Mouse (Mus musculus) lung, postnatal 25 days (tissue): ENCODE data around the gene Bcas2.

ENCODE experiments used
- DNase-seq: peaks from one replicate; pipeline ENCODE4 v3.0.0; 2022; ENCODE audit warnings: low spot score

Bcas2 gene

DNA sequence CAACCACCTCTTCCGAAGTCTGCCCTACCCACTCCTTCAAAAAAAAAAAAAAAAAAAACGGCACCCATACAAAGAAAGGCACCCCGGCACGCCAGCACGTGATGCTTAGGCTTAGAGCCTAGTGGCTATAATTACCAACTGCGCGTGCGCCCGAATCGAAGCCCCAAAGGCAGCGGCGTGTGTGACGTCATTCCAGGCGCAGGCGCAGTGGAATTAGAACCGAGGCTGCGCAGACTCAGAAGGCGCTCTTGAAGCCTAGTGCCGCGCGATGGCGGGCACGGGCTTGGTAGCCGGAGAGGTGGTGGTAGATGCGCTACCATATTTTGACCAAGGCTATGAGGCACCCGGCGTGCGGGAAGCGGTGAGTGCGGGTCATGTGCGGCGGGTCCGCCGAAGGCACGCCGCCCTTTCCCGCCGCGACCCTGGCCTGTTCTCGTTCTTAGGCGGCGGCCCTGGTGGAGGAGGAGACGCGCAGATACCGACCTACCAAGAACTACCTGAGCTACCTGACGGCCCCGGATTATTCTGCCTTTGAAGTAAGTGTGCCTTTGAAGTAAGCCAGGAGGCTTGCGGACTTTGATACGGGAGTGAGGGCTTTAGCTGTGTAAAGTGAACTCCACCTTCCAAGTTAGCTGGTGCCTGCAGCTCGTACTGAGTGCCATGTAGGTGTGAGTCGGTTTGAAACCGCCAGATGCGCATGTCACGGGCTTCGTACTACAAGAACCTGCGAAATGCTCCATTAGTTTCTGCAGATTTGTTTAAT, at the start of gene Bcas2:
Gene Bcas2, plus strand, starts transcription at position 151 of the 763 bp plus-strand sequence.
- DNase-seq = peak; percentile 98

DNA sequence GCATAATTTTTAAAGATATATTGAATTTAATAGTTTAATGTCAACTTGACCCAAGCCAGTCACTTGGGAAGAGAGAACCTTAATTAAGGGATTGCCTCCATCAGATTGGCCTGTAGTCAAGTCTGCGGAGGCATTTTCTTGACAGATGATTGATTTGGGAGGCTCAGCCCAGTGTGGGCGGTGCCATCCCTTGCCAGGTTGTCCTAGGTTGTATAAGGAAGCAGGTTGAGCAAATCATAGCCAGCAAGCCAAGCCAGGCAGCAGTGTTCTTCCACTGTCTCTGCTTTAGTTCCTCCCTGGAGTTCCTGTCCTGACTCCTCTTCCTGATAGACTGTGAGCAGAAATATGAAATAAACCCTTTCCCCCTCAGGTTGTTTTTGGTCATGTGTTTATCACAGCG, 47.8 kb upstream of the Bcas2 start:
- no peak for DNase-seq

- DNase-seq = no peak
These were observed 45.3 kb upstream of the Bcas2 start for GRCm38 (mm10) chr3:103126138-103126537.

DNA sequence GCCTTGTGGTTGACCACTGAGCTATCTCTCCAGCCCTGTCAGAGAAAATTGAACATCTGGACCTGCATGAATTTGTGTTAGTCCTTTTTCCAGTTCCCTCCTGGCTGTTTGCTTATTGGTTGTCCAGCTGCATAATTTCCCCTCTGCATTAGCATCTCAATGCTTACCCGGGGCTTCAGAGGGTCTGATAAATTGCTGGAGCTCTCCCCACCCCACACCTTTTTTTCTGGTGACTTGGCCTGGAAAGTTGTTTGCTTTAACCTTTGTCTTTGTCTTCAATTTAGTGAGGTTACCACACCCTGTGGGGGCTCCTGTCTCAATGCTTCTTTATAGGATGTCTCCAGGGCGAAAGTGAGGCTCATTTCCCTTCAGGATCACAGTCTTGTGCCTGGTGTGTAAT, 44.3 kb upstream of the Bcas2 start:
- DNase-seq = no peak

GRCm38 (mm10) chr3:103127721-103128120, 43.7 kb upstream of the Bcas2 start:
- no peak for DNase-seq

- no peak for DNase-seq
These were observed 43.2 kb upstream of the Bcas2 start for GRCm38 (mm10) chr3:103128251-103128650.

GRCm38 (mm10) chr3:103129367-103130159, 41.9 kb upstream of the Bcas2 start:
- DNase-seq = no peak

DNA sequence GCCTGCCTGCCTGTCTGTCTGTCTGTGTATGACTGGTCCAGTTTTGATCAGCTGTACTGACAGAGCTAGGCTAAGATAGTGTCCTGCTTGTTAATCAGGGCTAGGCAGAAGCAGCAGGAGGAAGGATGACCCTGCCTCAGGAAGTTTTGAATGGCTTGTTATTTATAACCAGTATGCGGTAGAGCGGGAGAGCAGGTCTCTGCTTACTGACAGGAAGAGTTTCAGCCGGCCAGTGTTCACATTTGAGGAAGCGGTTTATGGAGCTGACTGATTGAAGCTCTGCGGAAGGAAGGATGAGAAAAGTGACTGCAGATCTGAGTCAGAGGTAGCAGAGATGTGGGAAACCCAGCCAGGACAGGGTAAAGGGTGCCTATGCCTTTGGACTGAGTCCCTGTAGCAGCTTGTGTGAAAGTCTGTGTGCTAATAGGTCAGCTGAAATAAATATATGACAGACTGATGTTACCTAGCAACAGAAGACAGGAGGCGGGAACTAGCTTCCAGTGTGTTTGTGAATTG, 41.2 kb upstream of the Bcas2 start:
- peak; percentile 18 for DNase-seq

- no peak for DNase-seq
These were observed 38.4 kb upstream of the Bcas2 start for GRCm38 (mm10) chr3:103133098-103133497.

GRCm38 (mm10) chr3:103136414-103137077, 34.9 kb upstream of the Bcas2 start:
- DNase-seq = no peak

GRCm38 (mm10) chr3:103139047-103139446, 32.4 kb upstream of the Bcas2 start:
- DNase-seq = peak; percentile 43

GRCm38 (mm10) chr3:103140095-103140838, 31.2 kb upstream of the Bcas2 start:
- DNase-seq = peak; percentile 45

DNA sequence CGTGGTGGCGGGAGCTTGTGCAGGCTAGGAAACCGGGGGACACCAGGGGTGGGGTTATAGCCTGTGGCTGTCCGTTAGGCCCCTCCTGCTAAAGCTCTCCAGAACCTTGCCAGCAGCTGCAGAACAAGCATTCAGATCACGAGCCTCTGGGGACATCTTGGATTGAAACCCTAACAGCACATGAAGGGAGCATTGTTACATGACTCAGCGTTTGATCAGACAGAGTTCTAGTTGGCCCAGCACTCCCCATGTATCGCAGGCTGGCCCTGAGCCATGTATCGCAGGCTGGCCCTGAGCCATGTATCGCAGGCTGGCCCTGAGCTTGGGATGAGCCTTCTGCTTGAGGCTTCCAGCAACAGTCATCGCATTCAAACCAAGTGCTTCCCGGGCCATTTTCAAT, 30.2 kb upstream of the Bcas2 start:
- no peak for DNase-seq

DNA sequence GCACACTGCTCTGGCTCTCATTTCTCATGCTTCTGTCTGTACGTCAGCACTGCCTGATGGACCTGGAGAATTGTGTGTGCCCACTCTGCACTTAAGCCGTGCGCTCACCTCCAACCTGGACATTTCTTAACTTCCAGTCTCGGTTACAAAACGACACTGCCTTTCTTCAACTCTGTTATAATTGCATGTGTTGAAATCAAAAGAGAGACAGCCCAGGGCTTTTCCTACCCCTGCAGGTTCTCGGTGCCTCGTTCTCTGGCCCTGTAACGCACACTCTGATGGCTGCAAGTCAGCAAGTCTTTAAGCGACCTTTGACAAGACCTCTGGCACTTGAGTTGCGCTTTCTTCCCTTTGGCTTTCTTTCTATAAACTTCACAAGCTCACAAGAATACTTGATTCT, 29.1 kb upstream of the Bcas2 start:
- DNase-seq = no peak

DNA sequence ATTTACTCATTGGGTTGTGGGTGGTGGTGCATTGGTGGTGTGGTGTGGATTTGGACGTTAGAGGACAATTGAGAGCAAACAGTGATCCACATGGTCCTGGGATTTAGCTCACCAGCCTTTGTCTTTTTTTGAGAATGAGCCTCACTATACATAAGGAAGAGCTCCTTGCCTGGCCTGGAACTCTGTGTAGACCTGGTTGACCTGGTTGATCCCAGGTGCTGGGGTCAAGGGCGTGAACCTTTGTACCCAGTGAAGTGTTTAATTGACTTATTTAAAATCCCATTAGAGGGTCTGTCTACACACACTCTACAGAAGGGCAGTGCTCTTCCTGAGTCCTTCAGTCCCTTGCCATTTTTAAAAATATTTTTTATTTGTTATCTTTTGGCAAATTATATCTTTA, 26.1 kb upstream of the Bcas2 start:
- no peak for DNase-seq

DNA sequence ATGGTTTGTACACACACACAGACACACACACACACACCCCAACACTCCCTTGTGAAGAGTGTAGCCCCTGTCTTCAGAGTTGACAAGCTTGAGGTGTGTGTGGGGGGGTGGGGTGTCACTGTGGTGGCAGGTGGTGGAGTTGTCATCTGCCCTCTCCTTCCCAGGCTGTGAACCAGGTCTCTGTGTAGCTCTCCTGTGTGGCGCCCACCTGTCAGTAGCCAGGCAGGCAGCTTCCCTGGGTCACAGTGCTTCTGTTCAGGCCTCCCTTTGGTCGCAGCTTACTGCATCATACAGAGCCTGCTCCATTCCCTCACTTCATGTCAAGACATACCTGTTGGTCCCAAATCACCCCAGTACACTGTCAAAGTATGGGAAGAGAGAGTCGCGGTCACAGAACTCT, 25.7 kb upstream of the Bcas2 start:
- DNase-seq = no peak

DNA sequence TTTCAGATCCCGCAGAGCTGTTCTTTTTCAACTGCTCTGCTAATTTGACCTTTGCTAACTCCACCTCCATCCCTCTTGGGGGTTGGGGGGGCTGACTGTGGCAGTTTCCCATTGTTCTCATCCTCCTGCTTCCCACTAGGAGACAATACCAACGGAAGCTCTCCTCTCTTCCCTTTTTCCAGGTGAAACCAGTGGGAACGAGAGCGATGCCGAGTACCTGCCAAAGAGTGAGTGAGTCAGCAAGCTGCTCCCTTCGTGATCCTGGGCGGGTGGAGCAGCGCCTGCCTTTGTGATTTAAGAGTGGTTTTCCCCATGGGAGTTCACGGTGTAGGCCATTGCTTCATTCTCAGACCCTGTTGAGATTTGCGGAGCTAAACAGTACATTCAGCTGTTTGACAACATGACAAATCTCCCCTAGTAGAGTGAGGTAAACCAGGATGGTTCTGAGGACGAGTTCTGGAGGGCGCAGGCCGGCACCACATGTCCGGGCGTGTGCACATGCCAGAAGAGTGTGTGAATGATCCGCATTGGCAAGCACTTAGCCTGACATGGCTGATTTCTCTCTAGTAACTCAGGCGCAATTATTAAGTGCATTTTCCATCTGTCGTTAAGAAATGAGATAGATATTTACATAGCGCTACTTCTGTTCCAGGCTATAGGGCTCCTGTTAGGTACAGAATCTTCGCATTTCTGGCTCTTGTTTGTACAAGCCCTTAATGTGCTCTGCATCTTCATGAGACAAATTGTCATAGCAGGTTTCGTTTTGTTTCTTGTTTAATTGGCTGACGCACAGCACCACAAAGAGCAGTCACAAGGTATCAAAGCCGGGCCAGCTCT, 24.9 kb upstream of the Bcas2 start:
- no peak for DNase-seq

DNA sequence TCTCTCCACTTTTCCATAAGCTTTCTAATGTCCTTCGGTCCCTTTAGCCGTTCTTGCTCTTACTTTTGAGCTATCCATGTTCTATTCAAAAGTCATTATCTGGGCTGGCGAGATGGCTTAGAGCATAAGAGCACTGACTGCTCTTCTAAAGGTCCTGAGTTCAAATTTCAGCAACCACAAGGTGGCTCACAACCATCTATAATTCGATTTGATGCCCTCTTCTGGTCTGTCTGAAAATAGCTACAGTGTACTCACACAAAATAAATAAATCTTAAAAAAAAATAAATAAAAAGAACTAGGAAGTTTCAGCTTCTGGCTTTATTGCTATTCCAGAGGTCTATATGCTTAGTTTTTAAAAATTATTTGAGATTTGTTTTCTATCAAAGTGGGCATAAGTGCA, 23.7 kb upstream of the Bcas2 start:
- DNase-seq = no peak

DNA sequence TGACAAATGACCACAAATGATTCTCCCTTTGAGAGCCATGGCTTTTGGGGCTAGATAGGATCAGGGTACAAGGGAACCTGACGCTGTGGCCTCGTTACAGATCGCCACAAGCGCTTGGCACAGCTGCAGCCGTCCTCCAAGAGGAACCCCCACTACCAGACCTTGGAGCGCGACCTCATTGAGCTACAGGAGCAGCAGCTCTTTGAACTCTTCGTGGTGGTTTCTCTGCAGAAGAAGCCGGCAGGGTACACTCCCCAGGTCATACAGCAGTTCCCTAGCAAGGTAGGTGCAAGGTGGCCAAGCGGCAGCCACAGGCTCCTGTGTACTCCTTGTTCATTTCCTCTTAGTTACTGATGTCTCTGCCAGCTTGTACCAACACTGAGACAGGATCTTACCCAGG, 22.5 kb upstream of the Bcas2 start:
- DNase-seq = no peak

GRCm38 (mm10) chr3:103153761-103154160, 17.7 kb upstream of the Bcas2 start:
- DNase-seq = no peak
